Mouse (Mus musculus) megakaryocyte, embryonic 14.5 days (primary cell): Measurements from ENCODE around the gene C330007P06Rik.

ENCODE experiments used
- FLI1 ChIP-seq: IDR thresholded peaks from 2 replicates; pipeline ENCODE4 v1.6.1; 2012; ENCODE audit warnings: low read length, inconsistent platforms, mixed read lengths
- GATA1 ChIP-seq: IDR thresholded peaks from 3 replicates; pipeline ENCODE4 v1.6.1; 2012; ENCODE audit warnings: mixed read lengths, low read length, inconsistent platforms, borderline replicate concordance

DNA sequence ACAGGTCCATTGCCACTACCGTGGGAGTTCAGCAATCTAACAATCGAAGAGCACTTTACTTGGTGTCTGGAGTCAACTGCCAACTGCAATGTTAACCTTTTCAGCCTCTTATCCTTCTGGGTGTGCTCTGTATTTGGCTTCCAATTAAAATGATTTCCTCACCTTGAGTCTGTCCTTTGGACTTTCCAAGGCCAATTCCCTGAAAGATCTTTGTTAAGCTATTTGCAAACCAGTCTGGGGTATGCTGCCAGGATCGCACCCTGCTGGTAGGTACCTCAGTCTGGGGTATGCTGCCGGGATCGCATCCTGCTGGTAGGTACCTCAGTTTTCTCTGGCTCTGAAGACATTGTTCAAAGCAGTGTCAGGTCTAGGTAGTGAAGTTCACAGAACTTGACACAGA lies 79.3 kb downstream of the C330007P06Rik start:
- TF ChIP-seq FLI1: no peak
- TF ChIP-seq GATA1: no peak
